In the genomic region with DNA sequence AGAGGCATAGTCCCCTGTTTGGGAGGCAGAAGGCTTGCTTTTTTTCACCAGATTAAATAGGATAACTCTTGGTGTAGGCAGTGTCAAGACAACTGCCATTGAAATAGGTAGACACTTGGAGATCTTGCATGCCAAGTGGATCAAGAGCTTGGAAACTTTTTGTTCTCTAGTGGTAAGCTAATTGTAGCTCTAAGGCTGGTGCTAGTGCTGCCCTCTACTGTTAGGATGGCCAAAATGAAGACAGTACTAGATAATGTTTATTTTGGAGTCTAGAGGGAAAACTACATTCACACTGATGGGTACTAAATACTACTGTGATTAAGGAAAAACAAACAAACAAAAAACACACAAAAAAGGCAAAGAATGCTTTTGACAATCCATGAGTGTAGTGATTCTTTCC, we compare ENCODE assay signal across 20 mouse cellular contexts.
DNase-seq lines count a peak whose midpoint lies in the region; ATAC-seq lines count a peak whose summit lies in the region.
"Had no signal": no experiment of that assay in that cellular context is flagged by ENCODE, and none has a peak within 500 bp of the region (broad histone marks: within the 10 kb centered on the region; RNA-seq: fewer than 3 reads in every experiment).

No protein-coding gene starts in this region.

- peak; percentile 14 for DNase-seq in kidney, adult 9 months
- DNase-seq in spleen, postnatal 36 days (ENCODE audit: low spot score in 2 of 2): peak; percentile 6
- DNase-seq in spleen, adult 12 weeks (ENCODE audit: low spot score): no peak
- DNase-seq in R1 (ENCODE audit: low read depth, low spot score): peak; percentile 19
- DNase-seq: cerebellum, adult 9-10 months; gastrocnemius, adult 2 months; heart, adult 18-20 months; lung, postnatal 4 days; thymus, adult 2 months had no signal

- H3K36me3 ChIP-seq in kidney, embryonic 14.5 days (ENCODE audit: control insufficient read depth, insufficient read depth, low read length): no peaks in the 10 kb centered on the region
- no peaks in the 10 kb centered on the region for H3K36me3 ChIP-seq in heart, embryonic 12.5 days
- no peaks in the 10 kb centered on the region for H3K36me3 ChIP-seq in forebrain, embryonic 13.5 days (ENCODE audit: poor library complexity, severe bottlenecking)
- H3K36me3 ChIP-seq: forebrain, embryonic 15.5 days; heart, embryonic 15.5 days; kidney, embryonic 15.5 days; limb, embryonic 13.5 days; liver, embryonic 15.5 days; midbrain, embryonic 10.5 days; neural tube, embryonic 12.5 days had no signal

- H3K4me2 ChIP-seq in kidney, embryonic 14.5 days (replicated peaks; ENCODE audit: low read depth, low read length): no peak overlapping the region
- H3K4me2 ChIP-seq in heart, embryonic 12.5 days: no peak overlapping the region
- H3K4me2 ChIP-seq in forebrain, embryonic 13.5 days: no peak overlapping the region
- H3K4me2 ChIP-seq: forebrain, embryonic 15.5 days; heart, embryonic 15.5 days; kidney, embryonic 15.5 days; limb, embryonic 13.5 days; liver, embryonic 15.5 days; neural tube, embryonic 12.5 days had no signal

- no peaks in the 10 kb centered on the region for H3K27me3 ChIP-seq in kidney, embryonic 14.5 days (ENCODE audit: control insufficient read depth, insufficient read depth, low read length)
- no peaks in the 10 kb centered on the region for H3K27me3 ChIP-seq in heart, embryonic 12.5 days (replicated peaks)
- H3K27me3 ChIP-seq in forebrain, embryonic 13.5 days: no peaks in the 10 kb centered on the region
- H3K27me3 ChIP-seq: forebrain, embryonic 15.5 days; heart, embryonic 15.5 days; kidney, embryonic 15.5 days; limb, embryonic 13.5 days; liver, embryonic 15.5 days; neural tube, embryonic 12.5 days had no signal

- no peak overlapping the region for H3K27ac ChIP-seq in kidney, embryonic 14.5 days (ENCODE audit: low read depth, low read length)
- no peak overlapping the region for H3K27ac ChIP-seq in heart, embryonic 12.5 days (ENCODE audit: poor library complexity, severe bottlenecking)
- no peak overlapping the region for H3K27ac ChIP-seq in forebrain, embryonic 13.5 days
- H3K27ac ChIP-seq: forebrain, embryonic 15.5 days; gastrocnemius, adult 2 months; heart, embryonic 15.5 days; kidney, embryonic 15.5 days; limb, embryonic 13.5 days; liver, embryonic 15.5 days; midbrain, embryonic 10.5 days; neural tube, embryonic 12.5 days had no signal

- H3K4me3 ChIP-seq in kidney, embryonic 14.5 days (ENCODE audit: low read length): no peak overlapping the region
- H3K4me3 ChIP-seq in heart, embryonic 12.5 days: no peak overlapping the region
- H3K4me3 ChIP-seq in forebrain, embryonic 13.5 days: no peak overlapping the region
- H3K4me3 ChIP-seq: erythroblast, embryonic 14.5 days; forebrain, embryonic 15.5 days; gastrocnemius, adult 2 months; heart, embryonic 15.5 days; kidney, embryonic 15.5 days; limb, embryonic 13.5 days; liver, embryonic 15.5 days; midbrain, embryonic 10.5 days; neural tube, embryonic 12.5 days had no signal

- H3K9me3 ChIP-seq in kidney, embryonic 14.5 days (ENCODE audit: control insufficient read depth, low read length): no peaks in the 10 kb centered on the region
- no peaks in the 10 kb centered on the region for H3K9me3 ChIP-seq in heart, embryonic 12.5 days (replicated peaks)
- H3K9me3 ChIP-seq in forebrain, embryonic 13.5 days (replicated peaks): no peaks in the 10 kb centered on the region
- H3K9me3 ChIP-seq: forebrain, embryonic 15.5 days; heart, embryonic 15.5 days; kidney, embryonic 15.5 days; limb, embryonic 13.5 days; liver, embryonic 15.5 days; neural tube, embryonic 12.5 days had no signal

- H3K4me1 ChIP-seq in kidney, embryonic 14.5 days (ENCODE audit: control insufficient read depth, insufficient read depth, low read length): no peaks in the 10 kb centered on the region
- H3K4me1 ChIP-seq in heart, embryonic 12.5 days (replicated peaks): no peaks in the 10 kb centered on the region
- no peaks in the 10 kb centered on the region for H3K4me1 ChIP-seq in forebrain, embryonic 13.5 days
- H3K4me1 ChIP-seq: forebrain, embryonic 15.5 days; heart, embryonic 15.5 days; kidney, embryonic 15.5 days; limb, embryonic 13.5 days; liver, embryonic 15.5 days; midbrain, embryonic 10.5 days; neural tube, embryonic 12.5 days had no signal

- ATAC-seq in kidney, embryonic 14.5 days (ENCODE audit: low FRiP score, low TSS enrichment): no peak
- no peak for ATAC-seq in heart, embryonic 12.5 days (ENCODE audit: insufficient number of reproducible peaks, low FRiP score)
- ATAC-seq in forebrain, embryonic 13.5 days: no peak
- ATAC-seq: forebrain, embryonic 15.5 days had no signal

- H3K9ac ChIP-seq in kidney, embryonic 14.5 days (ENCODE audit: low read depth, low read length): no peak overlapping the region
- no peak overlapping the region for H3K9ac ChIP-seq in heart, embryonic 12.5 days
- H3K9ac ChIP-seq in forebrain, embryonic 13.5 days: no peak overlapping the region
- H3K9ac ChIP-seq: forebrain, embryonic 15.5 days; heart, embryonic 15.5 days; kidney, embryonic 15.5 days; limb, embryonic 13.5 days; liver, embryonic 15.5 days; neural tube, embryonic 12.5 days had no signal
